Mouse (Mus musculus): ENCODE data around the gene Olfr103. TPM values are rescaled to one million over a fixed set of nuclear protein-coding genes. Genes with fewer than 3 reads are reported as not detected.

The Olfr103 gene
- polyA plus RNA-seq (2015; fragmentation: Nextera tagmentation; extraction: Ambion mirVana), result not detected in 2 replicates

GRCm38 (mm10) chr17:37339598-37339997, at the start of gene Olfr103:
Gene Olfr103, minus strand, starts transcription at chr17:37339698.

GRCm38 (mm10) chr17:37378733-37379132, 39.2 kb upstream of the Olfr103 start, which contains the start of gene Olfr105-ps:
Gene Olfr105-ps, plus strand, starts transcription at chr17:37379033.

GRCm38 (mm10) chr17:37359282-37359681, 19.8 kb upstream of the Olfr103 start, which contains the start of gene Olfr104-ps:
Gene Olfr104-ps, plus strand, starts transcription at chr17:37359582.

GRCm38 (mm10) chr17:37316954-37317353, 22.5 kb downstream of the Olfr103 start, which contains the start of gene Olfr102:
Gene Olfr102, minus strand, starts transcription at chr17:37317054.

GRCm38 (mm10) chr17:37304213-37304612, 35.3 kb downstream of the Olfr103 start, which contains the start of gene Olfr101:
Gene Olfr101, minus strand, starts transcription at chr17:37304313.

Other genes with a start within 250 kb of the Olfr103 start
- 0.09 TPM in 1 of 2 replicates, not detected in the other for gene Olfr91, start 241.4 kb downstream of the Olfr103 start, polyA plus RNA-seq (2015; fragmentation: Nextera tagmentation; extraction: Ambion mirVana)
- gene Olfr92, start 219.6 kb downstream of the Olfr103 start, polyA plus RNA-seq (2015; fragmentation: Nextera tagmentation; extraction: Ambion mirVana), result not detected in 2 replicates
- not detected in 2 replicates for gene Olfr93, start 178.2 kb downstream of the Olfr103 start, polyA plus RNA-seq (2015; fragmentation: Nextera tagmentation; extraction: Ambion mirVana)
- gene Ubd, start 145.8 kb downstream of the Olfr103 start, polyA plus RNA-seq (2015; fragmentation: Nextera tagmentation; extraction: Ambion mirVana), result 0.25 TPM in 1 of 2 replicates, not detected in the other
- gene Olfr94, start 138.7 kb downstream of the Olfr103 start, polyA plus RNA-seq (2015; fragmentation: Nextera tagmentation; extraction: Ambion mirVana), result not detected in 2 replicates
- not detected in 2 replicates for gene Olfr95, start 126.6 kb downstream of the Olfr103 start, polyA plus RNA-seq (2015; fragmentation: Nextera tagmentation; extraction: Ambion mirVana)
- gene Olfr96, start 119.6 kb downstream of the Olfr103 start, polyA plus RNA-seq (2015; fragmentation: Nextera tagmentation; extraction: Ambion mirVana), result not detected in 2 replicates
- not detected in 2 replicates for gene Olfr97, start 102.4 kb downstream of the Olfr103 start, polyA plus RNA-seq (2015; fragmentation: Nextera tagmentation; extraction: Ambion mirVana)
- not detected in 2 replicates for gene Olfr98, start 75.9 kb downstream of the Olfr103 start, polyA plus RNA-seq (2015; fragmentation: Nextera tagmentation; extraction: Ambion mirVana)
- 9.3 and 9.7 TPM in 2 replicates for gene H2-M3, start 69.5 kb downstream of the Olfr103 start, polyA plus RNA-seq (2015; fragmentation: Nextera tagmentation; extraction: Ambion mirVana)
- not detected in 2 replicates for gene Olfr99, start 56.2 kb downstream of the Olfr103 start, polyA plus RNA-seq (2015; fragmentation: Nextera tagmentation; extraction: Ambion mirVana)
- gene Olfr101, start 35.4 kb downstream of the Olfr103 start, polyA plus RNA-seq (2015; fragmentation: Nextera tagmentation; extraction: Ambion mirVana), result not detected in 2 replicates
- not detected in 2 replicates for gene Olfr102, start 22.6 kb downstream of the Olfr103 start, polyA plus RNA-seq (2015; fragmentation: Nextera tagmentation; extraction: Ambion mirVana)
- not detected in 2 replicates for gene Olfr104-ps, start 19.9 kb upstream of the Olfr103 start, polyA plus RNA-seq (2015; fragmentation: Nextera tagmentation; extraction: Ambion mirVana)
- gene Olfr105-ps, start 39.3 kb upstream of the Olfr103 start, polyA plus RNA-seq (2015; fragmentation: Nextera tagmentation; extraction: Ambion mirVana), result not detected in 2 replicates
- gene Olfr106-ps, start 50.7 kb upstream of the Olfr103 start, polyA plus RNA-seq (2015; fragmentation: Nextera tagmentation; extraction: Ambion mirVana), result not detected in 2 replicates
- gene Olfr107, start 59.5 kb upstream of the Olfr103 start, polyA plus RNA-seq (2015; fragmentation: Nextera tagmentation; extraction: Ambion mirVana), result not detected in 2 replicates
- not detected in 2 replicates for gene Olfr108, start 105.8 kb upstream of the Olfr103 start, polyA plus RNA-seq (2015; fragmentation: Nextera tagmentation; extraction: Ambion mirVana)
- not detected in 2 replicates for gene Olfr109, start 119.2 kb upstream of the Olfr103 start, polyA plus RNA-seq (2015; fragmentation: Nextera tagmentation; extraction: Ambion mirVana)
- 0.10 TPM in 1 of 2 replicates, not detected in the other for gene H2-M2, start 143.9 kb upstream of the Olfr103 start, polyA plus RNA-seq (2015; fragmentation: Nextera tagmentation; extraction: Ambion mirVana)
- 0.11 TPM in 1 of 2 replicates, not detected in the other for gene Olfr110, start 152.8 kb upstream of the Olfr103 start, polyA plus RNA-seq (2015; fragmentation: Nextera tagmentation; extraction: Ambion mirVana)
- gene Olfr111, start 168.3 kb upstream of the Olfr103 start, polyA plus RNA-seq (2015; fragmentation: Nextera tagmentation; extraction: Ambion mirVana), result not detected in 2 replicates
- gene Olfr112, start 229.8 kb upstream of the Olfr103 start, polyA plus RNA-seq (2015; fragmentation: Nextera tagmentation; extraction: Ambion mirVana), result not detected in 2 replicates
- not detected in 2 replicates for gene Olfr113, start 238.0 kb upstream of the Olfr103 start, polyA plus RNA-seq (2015; fragmentation: Nextera tagmentation; extraction: Ambion mirVana)

Measured in adrenal gland, postnatal 0 days (tissue).